Mouse (Mus musculus) CH12.LX (cell line): ENCODE measurements around the gene Pkn3.

Experiments
- CTCF ChIP-seq, 2 experiments: IDR thresholded peaks in 1 of 2; conservative IDR thresholded peaks in 1 of 2; 2 replicates each; pipeline ENCODE4 v1.5.1; 2011 to 2012; ENCODE audit warnings: low read depth in 2 of 2, low read length in 2 of 2, improper control_type of control experiment in 1 of 2, inconsistent platforms in 1 of 2, mild to moderate bottlenecking in 1 of 2, moderate library complexity in 1 of 2
- EP300 ChIP-seq: IDR thresholded peaks from 2 replicates; pipeline ENCODE4 v1.6.1; 2011; ENCODE audit warnings: low read length, improper control_type of control experiment
- NELFE ChIP-seq: IDR thresholded peaks from 2 replicates; pipeline ENCODE4 v1.6.1; 2011; ENCODE audit warnings: low read depth, low read length, improper control_type of control experiment
- POLR2A ChIP-seq: IDR thresholded peaks from 2 replicates; pipeline ENCODE4 v1.6.1; 2011; ENCODE audit warnings: low read depth, mild to moderate bottlenecking, improper control_type of control experiment, low read length
- TBP ChIP-seq: conservative IDR thresholded peaks from 2 replicates; pipeline ENCODE4 v1.6.1; 2011; ENCODE audit warnings: low read depth, low read length, improper control_type of control experiment
- USF1 ChIP-seq: IDR thresholded peaks from 2 replicates; pipeline ENCODE4 v1.6.1; 2014; ENCODE audit warnings: low read depth, mild to moderate bottlenecking, inconsistent platforms, low read length, improper control_type of control experiment

DNA sequence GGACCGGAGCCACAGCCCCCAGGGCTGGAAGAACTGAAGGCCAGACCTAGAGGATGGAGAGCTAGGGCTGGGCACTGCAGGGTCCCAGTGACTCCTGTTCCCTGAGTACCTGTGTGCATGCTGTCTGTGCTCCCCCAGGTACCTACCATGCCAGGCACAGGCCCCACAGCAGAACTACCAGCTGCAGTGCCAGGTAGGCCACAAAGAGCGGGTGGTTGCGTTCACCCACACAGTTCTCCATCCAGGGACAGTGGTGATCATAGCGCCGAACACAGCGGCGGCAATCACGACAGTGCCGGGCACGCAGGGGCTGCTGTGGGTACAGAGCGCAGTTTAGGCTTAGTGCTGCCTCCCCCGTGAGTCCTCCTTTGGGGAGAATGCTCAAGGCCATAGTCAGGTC lies 14.0 kb downstream of the Pkn3 start:
- TF ChIP-seq POLR2A (no peak), CTCF (conservative IDR thresholded peaks at IDR 0.05 in 1 of 2, IDR thresholded peaks at IDR 0.05 in 1 of 2; ENCODE audit: low read depth in 2 of 2, low read length in 2 of 2) (no peak), USF1 (no peak), NELFE (no peak), TBP (no peak), EP300 (no peak)
